Mouse (Mus musculus): ENCODE results near the gene Gm11027.

Gene Gm11027

GRCm38 (mm10) chr12:116279181-116279580 is 4.0 kb downstream of the Gm11027 start:
- DNase-seq (ENCODE audit: low spot score in 2 of 2), result no peak

- no peak for DNase-seq (ENCODE audit: low spot score in 2 of 2)
These were observed 5.0 kb downstream of the Gm11027 start for GRCm38 (mm10) chr12:116280149-116280652.

GRCm38 (mm10) chr12:116280653-116281364 is 5.6 kb downstream of the Gm11027 start, which contains the start of gene Esyt2:
TSS of gene Esyt2 (plus strand) at chr12:116281196.
- peak; percentile 99 to 100 for DNase-seq (ENCODE audit: low spot score in 2 of 2)

GRCm38 (mm10) chr12:116281427-116282281 is 6.5 kb downstream of the Gm11027 start:
- peak in 1 of 2 experiments; percentile 24 for DNase-seq (ENCODE audit: low spot score in 2 of 2)

- DNase-seq (ENCODE audit: low spot score in 2 of 2), result no peak
These were observed 7.7 kb downstream of the Gm11027 start for GRCm38 (mm10) chr12:116282856-116283255.

GRCm38 (mm10) chr12:116283511-116283910 is 8.3 kb downstream of the Gm11027 start:
- DNase-seq (ENCODE audit: low spot score in 2 of 2), result no peak

GRCm38 (mm10) chr12:116293185-116293584 is 18.0 kb downstream of the Gm11027 start:
- DNase-seq (ENCODE audit: low spot score in 2 of 2), result no peak

GRCm38 (mm10) chr12:116293599-116294292 is 18.6 kb downstream of the Gm11027 start:
- no peak for DNase-seq (ENCODE audit: low spot score in 2 of 2)

- no peak for DNase-seq (ENCODE audit: low spot score in 2 of 2)
These were observed 24.7 kb downstream of the Gm11027 start for GRCm38 (mm10) chr12:116299906-116300305.

- no peak for DNase-seq (ENCODE audit: low spot score in 2 of 2)
These were observed 27.0 kb downstream of the Gm11027 start for GRCm38 (mm10) chr12:116302181-116302580.

GRCm38 (mm10) chr12:116306042-116306441 is 30.9 kb downstream of the Gm11027 start:
- no peak for DNase-seq (ENCODE audit: low spot score in 2 of 2)

- DNase-seq (ENCODE audit: low spot score in 2 of 2), result no peak
These were observed 32.7 kb downstream of the Gm11027 start for GRCm38 (mm10) chr12:116307870-116308269.

GRCm38 (mm10) chr12:116308612-116309011 is 33.4 kb downstream of the Gm11027 start:
- no peak for DNase-seq (ENCODE audit: low spot score in 2 of 2)

GRCm38 (mm10) chr12:116313816-116314215 is 38.6 kb downstream of the Gm11027 start:
- DNase-seq (ENCODE audit: low spot score in 2 of 2), result no peak

GRCm38 (mm10) chr12:116315498-116315897 is 40.3 kb downstream of the Gm11027 start:
- no peak for DNase-seq (ENCODE audit: low spot score in 2 of 2)

GRCm38 (mm10) chr12:116317818-116318217 is 42.6 kb downstream of the Gm11027 start:
- DNase-seq (ENCODE audit: low spot score in 2 of 2), result no peak

Measured in frontal cortex, postnatal 10 days (tissue).